Mouse (Mus musculus) kidney, adult 18-20 months (tissue): ENCODE measurements at regions not wholly inside any gene's neighbourhood (a gene's known extent, or its start where the extent isn't known, plus 50 kb on each side); places are given as distances from the start of the nearest gene placed in this dataset.

Experiments used
- DNase-seq: peaks from one replicate; pipeline ENCODE4 v3.0.0; 2021

GRCm38 (mm10) chr14:56313969-56314368, 50.9 kb upstream of the Atp12a start:
- DNase-seq = peak; percentile 30

- peak; percentile 46 for DNase-seq
Observed at GRCm38 (mm10) chr14:56314459-56314858, 50.4 kb upstream of the Atp12a start.
